Mouse (Mus musculus): ENCODE results near the gene Smim27.

The Smim27 gene

GRCm38 (mm10) chr4:40269430-40270032 is at the start of gene Smim27, which contains the start of gene Topors:
Smim27 (plus strand) TSS chr4:40269579.
Topors (minus strand) TSS chr4:40269850.
- no peak for TF ChIP-seq GATA4 (IDR thresholded peaks at IDR 0.05; ENCODE audit: insufficient replicate concordance, low read length)

- TF ChIP-seq GATA4 (IDR thresholded peaks at IDR 0.05; ENCODE audit: insufficient replicate concordance, low read length), result no peak
Observed at GRCm38 (mm10) chr4:40220437-40220836, 48.9 kb upstream of the Smim27 start.

GRCm38 (mm10) chr4:40221004-40221760 is 48.2 kb upstream of the Smim27 start:
- TF ChIP-seq GATA4 (IDR thresholded peaks at IDR 0.05; ENCODE audit: insufficient replicate concordance, low read length), result no peak

- TF ChIP-seq GATA4 (IDR thresholded peaks at IDR 0.05; ENCODE audit: insufficient replicate concordance, low read length), result no peak
Observed at GRCm38 (mm10) chr4:40221876-40222585, 47.3 kb upstream of the Smim27 start.

- TF ChIP-seq GATA4 (IDR thresholded peaks at IDR 0.05; ENCODE audit: insufficient replicate concordance, low read length), result no peak
Observed at GRCm38 (mm10) chr4:40226095-40226494, 43.3 kb upstream of the Smim27 start.

GRCm38 (mm10) chr4:40227131-40227530 is 42.2 kb upstream of the Smim27 start:
- no peak for TF ChIP-seq GATA4 (IDR thresholded peaks at IDR 0.05; ENCODE audit: insufficient replicate concordance, low read length)

- TF ChIP-seq GATA4 (IDR thresholded peaks at IDR 0.05; ENCODE audit: insufficient replicate concordance, low read length), result no peak
Observed at GRCm38 (mm10) chr4:40227886-40228285, 41.5 kb upstream of the Smim27 start.

- no peak for TF ChIP-seq GATA4 (IDR thresholded peaks at IDR 0.05; ENCODE audit: insufficient replicate concordance, low read length)
Observed at GRCm38 (mm10) chr4:40229723-40230122, 39.7 kb upstream of the Smim27 start.

- no peak for TF ChIP-seq GATA4 (IDR thresholded peaks at IDR 0.05; ENCODE audit: insufficient replicate concordance, low read length)
Observed at GRCm38 (mm10) chr4:40233062-40233664, 36.2 kb upstream of the Smim27 start.

- TF ChIP-seq GATA4 (IDR thresholded peaks at IDR 0.05; ENCODE audit: insufficient replicate concordance, low read length), result no peak
Observed at GRCm38 (mm10) chr4:40234256-40234655, 35.1 kb upstream of the Smim27 start.

- no peak for TF ChIP-seq GATA4 (IDR thresholded peaks at IDR 0.05; ENCODE audit: insufficient replicate concordance, low read length)
Observed at GRCm38 (mm10) chr4:40236829-40237228, 32.5 kb upstream of the Smim27 start.

- peak; percentile 19; the same call in 1 of the 2 replicates for TF ChIP-seq GATA4 (IDR thresholded peaks at IDR 0.05; ENCODE audit: insufficient replicate concordance, low read length)
Observed at GRCm38 (mm10) chr4:40238483-40239408, 30.6 kb upstream of the Smim27 start.

GRCm38 (mm10) chr4:40239409-40240271 is 29.7 kb upstream of the Smim27 start, which contains the start of gene Ddx58:
Ddx58 (minus strand) TSS chr4:40239828.
- TF ChIP-seq GATA4 (IDR thresholded peaks at IDR 0.05; ENCODE audit: insufficient replicate concordance, low read length), result no peak
